Mouse (Mus musculus): ENCODE results near the gene Cacna1b. TPM values are rescaled to one million over a fixed set of nuclear protein-coding genes. Genes with fewer than 3 reads are reported as not detected.

Gene Cacna1b
- polyA plus RNA-seq, 2 experiments from 2014 or later = 0.45 TPM; not detected in 1

DNA sequence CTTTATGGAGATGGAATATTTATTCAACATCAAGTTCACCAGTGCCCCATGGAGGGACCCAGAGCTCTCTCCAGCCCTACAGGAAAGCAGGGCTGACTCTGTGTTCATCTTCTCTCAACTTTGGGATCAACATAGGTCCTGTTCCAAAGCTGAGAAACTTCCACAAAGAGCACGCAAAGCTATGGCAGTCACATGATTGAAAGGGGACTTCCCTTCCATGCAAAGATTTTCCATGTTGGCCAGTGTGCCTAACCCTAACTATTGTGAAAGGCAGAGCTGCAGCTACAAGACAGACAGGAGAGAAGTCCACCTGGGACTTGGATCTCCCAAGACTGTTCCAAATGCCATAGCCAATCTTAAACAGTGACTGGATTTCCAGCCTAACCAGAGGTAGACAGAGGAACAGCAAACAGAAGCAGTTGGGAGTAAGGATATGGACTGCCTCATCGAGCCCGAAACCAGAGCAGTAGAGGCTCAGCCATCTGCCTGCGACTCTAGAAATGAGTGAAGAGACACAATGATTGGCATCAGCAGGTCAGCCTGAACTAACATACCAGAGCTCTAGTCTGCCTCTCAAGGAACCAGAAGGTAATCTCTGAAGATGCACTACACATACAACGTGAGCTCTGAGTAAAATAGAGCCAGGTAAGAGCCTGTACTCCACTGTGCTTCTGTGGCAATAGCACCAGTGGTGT is 116.4 kb downstream of the Cacna1b start:
- ATAC-seq = no peak

DNA sequence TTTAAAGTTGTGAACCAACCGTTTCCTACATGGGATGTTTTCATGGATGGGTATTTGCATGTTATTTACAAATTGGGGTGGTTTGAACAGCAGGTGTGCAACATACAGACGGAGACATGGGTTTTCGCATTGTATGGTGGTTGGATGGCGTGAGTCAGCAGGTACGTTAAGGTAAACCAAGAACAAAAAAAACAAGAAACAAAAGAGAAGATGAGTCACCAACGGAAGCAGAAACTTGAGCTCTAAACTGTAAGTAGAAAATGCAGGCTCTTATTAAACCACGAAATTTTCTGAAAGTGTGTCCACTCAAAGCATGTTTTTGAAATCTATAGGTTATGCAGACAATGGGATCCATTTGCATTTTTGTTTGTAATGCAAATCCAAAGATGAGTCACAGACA is 120.1 kb downstream of the Cacna1b start:
- no peak for ATAC-seq

DNA sequence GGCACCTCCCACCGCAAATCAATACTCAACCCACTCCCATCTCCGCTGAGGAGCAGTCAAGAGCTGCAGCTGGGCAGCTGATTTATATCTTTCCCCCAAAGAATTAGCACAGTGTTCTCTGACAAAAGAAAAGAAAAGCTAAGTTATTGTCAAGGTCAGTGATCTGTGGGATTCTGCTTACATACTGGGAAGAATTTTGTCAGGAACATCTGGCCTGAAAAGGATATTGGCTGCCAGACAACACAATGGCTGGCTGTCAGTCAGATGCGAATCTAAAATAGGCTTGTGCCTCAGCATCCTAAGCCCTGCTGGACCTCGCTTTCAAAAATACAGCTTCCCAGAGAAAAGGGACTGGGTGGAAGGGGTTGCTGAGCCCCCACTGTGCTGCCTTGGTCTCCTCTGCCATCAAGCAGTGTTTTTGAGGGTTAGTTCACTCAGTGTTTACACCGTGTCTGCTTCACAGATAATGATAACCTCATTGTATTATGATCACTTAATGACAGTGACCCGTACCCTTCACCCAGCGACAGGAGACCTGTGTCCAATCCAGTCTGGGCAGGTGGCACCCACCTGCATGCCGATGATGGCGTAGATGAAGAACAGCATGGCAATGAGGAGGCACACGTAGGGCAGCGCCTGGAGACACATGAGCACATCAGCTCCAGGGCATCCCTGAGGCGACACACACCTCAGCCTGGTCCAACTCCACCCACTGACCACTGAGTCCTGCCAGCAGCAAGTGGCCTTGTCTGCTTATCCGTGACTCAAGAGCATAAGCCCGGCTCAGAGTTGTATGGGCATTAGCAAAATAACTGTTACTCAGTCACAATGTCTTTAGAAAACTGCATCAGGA is 124.6 kb downstream of the Cacna1b start:
- ATAC-seq = no peak

DNA sequence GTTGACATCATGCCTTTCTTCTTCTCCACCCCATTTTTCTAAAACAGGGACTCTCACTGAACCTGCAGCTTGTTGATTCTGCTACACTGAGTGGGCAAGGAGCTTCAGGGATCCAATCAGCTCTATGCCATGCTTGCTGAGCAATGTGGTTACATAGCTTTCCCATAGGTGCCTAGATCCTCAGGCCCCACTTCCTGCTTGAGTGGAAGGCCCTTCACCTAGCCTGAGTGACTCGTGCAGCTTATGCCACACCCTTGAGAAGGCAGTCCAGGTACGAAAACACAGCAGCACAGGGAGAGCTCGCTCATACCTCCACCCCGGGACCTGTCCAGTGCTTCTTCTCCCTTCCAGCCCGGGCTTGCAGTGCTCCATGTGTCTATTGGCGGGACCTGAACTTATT is 129.3 kb downstream of the Cacna1b start:
- ATAC-seq = no peak

DNA sequence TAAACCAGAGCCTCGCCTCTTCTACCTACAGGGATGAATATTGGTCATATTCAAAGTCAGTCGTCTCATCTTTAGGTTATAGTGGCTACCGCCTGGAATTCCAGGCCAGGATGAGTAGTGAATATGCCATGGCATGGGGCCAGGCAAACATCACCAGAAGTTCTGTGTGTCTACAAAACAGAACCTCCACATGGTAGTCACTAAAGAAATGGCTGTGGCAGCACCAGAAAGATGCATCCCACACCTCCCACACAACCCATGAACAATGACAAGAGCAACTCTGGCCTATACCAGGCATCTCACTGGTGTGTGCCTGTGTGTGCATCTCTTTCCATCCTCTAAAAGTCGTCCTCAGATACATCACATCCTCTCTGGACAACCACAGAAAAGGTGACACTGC is 145.8 kb downstream of the Cacna1b start:
- ATAC-seq = no peak

DNA sequence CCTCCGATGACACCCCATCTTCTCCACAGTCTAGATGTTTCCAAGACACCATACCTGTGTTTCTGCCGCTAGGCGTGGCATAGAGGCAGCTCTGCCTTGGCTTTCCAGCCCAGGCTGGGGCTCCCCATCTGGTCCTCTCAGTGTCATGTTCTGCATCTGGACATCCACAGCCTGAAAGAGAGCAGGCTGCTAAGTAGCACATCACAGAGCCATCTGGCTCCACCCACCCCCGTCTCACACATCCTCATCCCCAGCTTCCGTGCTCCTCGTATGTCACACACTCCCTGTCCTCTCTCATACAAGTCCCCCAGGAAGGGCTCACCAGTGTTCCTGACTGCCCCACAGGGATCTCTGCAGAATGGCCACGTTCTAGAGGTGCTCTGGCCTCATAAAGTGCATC is 153.2 kb downstream of the Cacna1b start:
- no peak for ATAC-seq

DNA sequence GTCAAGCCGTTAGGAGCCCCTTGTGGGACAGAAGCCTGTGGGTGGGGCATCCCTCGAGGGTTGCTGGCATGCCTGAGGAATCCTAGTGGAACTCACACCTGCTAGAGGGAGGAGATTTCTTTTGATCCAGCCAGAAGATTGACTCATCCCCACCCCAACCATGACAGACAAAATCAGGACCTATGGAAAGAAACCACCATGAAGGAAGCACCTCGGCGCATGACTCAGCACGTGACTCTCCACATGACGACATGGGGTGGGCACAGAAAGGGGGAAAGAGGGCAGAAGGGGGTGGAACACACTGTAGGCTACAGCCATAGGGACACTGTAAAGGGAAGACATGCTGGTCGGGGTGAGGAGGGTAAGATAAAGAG is 154.2 kb downstream of the Cacna1b start:
- ATAC-seq = no peak

DNA sequence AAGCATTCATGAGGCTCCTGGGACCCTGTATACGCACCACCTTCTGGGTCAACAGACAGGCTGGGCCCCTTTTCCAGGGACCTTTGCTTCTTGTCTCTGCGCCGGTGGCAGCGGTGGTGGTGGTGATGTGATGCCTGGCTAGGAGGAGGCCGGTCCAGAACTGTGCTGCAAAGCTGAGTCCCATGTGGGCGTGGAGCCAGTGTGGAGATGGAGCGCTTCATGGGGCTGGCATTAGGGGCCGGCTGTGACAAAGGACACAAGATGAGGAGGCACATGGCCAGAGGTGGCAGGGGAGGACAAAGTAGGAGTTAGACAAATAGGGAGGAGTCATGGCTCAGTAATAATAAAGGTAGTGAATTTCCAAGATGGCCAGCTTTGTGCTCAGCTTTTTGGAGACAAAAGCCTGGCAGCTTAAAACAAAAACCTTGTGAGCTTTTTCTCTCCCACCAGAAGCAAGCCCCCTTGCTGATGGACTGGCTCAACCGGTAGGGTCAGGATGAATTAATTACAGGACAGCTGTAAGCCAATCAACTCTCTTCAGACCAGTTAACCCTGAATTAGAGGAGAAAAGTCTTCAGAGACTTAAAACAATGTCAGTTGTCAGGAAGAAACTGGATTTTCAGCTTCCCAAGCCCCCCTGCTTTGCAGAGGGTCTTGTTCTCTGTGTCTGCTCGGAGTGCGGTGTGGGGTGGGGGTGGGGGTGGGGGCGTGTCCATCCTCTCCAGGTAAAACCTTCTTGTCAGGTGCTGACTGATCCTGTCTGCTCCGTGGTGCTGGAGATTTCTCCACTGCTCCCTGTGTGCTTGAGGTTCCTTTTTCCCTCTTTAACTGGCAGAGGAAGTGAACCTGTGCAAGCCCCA is 154.8 kb downstream of the Cacna1b start:
- no peak for ATAC-seq

DNA sequence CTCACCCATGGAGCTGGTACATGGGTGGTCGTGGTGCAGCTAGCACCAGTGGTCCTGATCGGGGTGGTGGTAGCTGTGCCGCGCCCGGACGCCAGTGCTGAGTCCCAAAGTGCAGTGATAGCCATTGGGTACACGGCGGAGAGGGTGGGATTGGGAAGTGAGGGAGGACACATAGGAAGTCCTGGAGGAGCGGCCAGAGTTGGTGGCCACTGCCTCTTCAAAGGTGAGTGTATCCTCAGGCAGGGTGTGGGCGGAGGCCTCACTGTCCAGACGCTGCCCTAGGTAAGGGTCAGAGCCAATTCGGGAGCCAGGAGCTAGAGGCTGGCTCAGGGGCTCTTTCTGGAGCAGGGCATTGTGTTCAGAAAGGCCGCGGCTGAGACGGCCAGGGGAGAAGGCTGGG is 156.4 kb downstream of the Cacna1b start:
- no peak for ATAC-seq

DNA sequence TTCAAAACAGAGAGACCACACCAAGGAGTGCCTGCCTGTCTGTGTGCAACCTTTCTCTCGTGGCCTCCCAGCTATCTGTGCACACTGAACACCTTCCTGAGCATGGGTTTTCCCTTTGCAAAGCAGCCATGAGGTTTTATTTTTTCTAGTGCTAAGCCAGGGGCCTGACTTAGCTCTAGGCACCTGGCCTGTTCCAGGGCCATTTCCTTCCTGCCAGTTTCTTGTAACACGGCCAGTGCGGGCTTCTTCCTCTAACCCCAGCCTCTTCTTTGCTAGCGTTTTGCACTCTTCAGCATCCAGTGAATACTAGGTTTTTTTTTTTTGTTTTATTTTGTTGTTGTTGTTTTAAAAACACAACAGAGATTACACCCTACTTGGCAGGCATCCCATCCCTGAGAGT is 157.9 kb downstream of the Cacna1b start:
- no peak for ATAC-seq

DNA sequence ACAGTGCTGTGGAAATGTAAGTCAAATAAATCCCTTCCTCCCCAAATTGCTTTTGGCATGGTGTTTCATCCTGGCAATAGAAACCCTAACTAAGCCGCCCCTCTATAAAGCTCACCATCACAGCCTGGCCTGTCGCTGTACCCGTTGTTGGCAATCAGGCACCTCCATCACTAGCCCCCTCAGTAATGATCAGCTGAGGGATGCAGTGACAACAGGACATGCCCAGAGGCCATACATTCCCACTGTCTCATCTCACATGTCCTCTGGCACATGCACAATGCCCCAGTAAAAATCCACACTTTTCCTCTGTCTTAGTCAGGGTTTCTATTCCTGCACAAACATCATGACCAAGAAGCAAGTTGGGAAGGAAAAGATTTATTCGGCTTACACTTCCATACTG is 173.5 kb downstream of the Cacna1b start:
- no peak for ATAC-seq

DNA sequence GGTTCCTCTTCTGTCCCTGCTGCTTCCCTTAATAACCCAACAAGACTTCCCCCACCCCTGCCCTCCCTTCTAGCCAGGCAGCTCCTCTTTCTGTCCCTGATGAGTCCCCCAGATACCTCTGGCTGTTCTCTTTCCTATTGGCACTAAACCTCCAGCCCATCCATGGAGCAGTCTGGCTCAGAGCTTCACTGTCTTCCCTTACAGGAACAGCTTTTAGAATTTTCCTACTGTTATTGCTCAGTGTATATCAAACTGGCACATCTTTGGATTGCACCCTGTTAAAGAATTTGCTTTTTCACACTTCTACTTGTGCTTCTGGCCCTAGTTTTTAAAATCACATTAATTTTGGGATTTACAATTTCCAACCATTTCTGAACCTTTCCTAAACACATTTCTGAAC is 175.0 kb downstream of the Cacna1b start:
- no peak for ATAC-seq

DNA sequence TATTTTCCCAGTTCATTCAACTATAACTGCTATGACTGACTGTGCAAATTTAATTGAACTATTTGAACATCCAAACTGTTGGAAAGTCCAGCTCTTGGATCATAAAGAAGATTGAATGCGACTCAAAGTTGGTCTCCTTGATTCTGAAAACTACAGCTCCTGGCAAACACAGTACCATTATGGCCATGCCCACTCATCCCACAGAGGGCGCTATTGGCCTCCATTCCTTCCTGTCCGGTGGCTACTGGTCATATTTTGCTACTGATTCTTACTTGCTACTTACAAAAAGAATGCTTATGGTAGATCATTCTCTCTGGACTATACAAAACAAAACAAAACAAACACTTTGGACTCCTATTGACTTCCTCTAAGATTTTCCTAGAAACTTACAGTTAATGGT is 188.3 kb downstream of the Cacna1b start:
- no peak for ATAC-seq

DNA sequence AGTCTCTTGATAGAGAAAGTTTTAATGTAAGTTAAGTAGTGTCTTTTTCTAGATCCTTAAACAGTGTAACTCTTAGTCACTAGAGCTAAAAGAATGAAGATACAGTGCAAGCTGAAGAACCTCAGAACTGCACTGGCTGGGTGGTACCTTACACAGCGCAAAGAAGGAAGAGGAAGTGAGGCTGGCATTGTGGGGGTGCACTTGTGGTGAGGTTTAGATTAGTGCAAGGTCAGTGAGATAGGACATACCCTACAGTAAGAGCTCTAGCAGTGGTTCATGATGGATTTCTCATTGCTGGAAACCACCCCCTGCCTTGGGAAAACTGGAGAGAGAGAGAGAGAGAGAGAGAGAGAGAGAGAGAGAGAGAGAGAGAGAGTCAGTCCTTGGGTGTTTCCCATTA is 192.0 kb downstream of the Cacna1b start:
- no peak for ATAC-seq

DNA sequence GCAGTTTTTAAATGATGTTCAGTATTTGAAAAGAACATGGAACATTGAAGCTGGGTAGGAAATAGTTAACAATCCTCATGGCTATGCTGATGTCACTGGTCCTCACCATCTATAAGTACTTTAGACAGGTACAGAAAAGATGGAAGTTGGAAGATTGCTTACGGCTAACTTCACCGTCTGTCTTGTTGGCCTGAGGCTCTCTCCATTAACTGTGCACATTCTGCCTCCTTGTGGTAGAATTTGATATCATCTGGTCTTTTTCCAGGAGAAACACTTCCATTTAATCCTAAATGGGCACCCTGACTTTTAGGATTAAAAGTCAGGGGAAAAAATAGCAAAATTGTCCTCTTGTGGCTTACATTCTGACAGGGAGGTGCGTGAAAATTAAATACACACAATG is 194.4 kb downstream of the Cacna1b start:
- ATAC-seq = no peak

DNA sequence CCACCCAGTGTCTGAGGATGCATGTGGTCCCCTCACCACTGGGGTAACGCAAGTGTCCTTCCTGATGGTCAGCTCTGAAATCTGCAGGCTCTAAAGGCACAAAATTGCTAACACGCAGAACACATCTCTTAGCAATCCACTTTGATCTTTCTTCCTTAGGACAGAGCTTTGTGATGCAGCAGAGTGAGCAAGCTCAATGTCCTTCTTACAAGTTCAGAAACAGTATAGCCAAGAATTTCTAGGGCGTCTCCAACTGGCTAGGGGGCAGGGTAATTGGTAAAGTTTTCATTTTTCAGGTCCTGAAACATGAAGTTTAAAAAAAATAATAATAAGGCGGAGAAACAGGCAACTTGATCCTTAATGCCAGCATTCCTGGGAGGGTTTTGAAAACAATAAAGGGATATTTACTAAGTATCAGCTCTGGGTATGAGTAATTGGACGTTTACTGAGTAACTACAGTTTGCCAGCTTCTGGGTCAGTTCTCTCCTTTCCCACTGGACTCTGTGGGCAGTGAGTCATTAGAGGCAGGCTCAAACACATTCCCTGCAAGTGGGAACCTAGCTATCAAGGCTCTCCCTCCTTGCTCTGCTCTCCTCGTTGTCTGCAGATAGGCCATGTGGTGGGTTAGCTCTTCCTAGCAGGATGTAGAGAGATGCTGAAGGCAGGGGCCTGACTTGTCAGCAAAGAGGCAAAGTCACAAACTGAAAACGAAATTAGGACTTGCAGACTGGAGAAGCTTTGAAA is 200.2 kb downstream of the Cacna1b start:
- no peak for ATAC-seq

DNA sequence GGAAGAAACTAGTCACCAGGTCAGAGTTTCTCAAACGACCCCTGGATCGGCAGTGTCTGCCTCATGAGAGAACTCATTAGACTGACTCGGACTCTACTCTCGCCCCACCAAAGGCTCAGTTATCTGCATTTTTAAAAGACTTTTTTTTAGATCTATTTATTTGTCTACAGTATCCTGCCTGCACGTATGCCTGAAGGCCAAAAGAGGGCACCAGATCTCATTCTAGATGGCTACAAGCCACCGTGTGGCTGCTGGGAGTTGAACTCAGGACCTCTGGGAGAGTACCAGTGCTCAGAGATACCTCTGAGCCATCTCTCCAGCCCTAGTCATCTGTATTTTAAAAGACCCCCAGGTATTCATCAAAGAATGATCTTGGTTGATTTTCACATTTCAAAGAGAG is 201.0 kb downstream of the Cacna1b start:
- ATAC-seq = no peak

DNA sequence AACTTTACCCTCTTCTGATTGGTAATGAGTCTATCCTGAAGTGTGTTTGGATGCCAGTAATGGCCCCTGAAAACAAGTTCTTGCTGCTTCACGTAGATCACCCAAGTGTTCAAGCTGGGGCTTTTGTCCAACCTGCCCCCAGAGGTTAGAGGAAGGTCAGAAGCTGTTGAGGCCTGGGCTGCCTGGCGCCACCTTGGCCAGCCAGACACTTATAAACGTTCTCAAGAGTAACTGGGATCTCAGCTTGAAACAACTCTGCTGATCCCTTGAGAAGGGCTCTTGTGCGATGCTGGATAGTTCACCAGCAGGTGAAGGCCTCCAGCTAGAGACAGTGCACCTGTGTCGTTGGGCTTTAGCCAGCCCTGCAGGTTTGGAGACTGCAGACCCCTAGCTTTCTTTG is 202.8 kb downstream of the Cacna1b start:
- ATAC-seq = no peak

DNA sequence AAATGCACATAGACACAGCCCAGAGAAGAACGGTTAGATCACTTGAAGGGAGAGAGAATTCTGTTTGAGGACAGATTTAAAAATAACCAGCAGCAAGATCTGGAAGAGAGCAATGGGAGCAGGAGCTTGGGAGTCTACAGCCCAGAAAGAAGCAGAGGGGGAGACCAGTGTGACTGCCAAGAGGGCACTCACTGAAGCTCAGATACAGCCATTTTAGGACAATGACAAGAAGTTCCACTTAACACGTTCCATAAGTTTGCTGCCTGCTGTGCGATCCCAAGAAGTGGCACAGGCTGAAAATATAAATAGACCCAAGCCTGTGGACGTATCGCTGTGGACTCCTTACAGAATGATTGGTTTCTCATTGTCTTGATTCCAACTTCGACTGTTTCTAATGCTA is 206.6 kb downstream of the Cacna1b start:
- ATAC-seq = no peak

DNA sequence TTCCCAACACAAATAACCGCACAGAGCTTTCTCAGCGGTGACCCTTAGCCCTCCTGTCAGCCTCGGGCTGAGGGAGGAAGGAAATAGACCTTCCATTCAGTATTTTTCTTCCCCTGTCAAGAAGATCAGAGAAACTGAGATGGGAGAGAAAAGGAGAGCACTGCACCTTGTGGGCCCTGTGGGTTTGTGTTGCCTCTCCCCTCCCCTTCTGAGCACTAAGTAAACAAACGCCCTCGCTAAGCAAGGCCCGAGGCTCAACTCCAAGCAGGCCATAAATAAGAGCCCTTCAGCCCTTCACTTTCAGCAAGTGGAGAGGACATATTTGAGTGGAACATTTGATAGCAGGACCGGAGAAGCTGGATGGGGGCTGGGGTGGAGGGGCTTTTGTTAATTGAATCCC is 209.0 kb downstream of the Cacna1b start:
- no peak for ATAC-seq

Measured in activated CD4-positive, CD25-positive, alpha-beta regulatory T cell, adult 4 months (primary cell).